Mouse (Mus musculus): ENCODE measurements around the gene Sh3gl3.

DNA sequence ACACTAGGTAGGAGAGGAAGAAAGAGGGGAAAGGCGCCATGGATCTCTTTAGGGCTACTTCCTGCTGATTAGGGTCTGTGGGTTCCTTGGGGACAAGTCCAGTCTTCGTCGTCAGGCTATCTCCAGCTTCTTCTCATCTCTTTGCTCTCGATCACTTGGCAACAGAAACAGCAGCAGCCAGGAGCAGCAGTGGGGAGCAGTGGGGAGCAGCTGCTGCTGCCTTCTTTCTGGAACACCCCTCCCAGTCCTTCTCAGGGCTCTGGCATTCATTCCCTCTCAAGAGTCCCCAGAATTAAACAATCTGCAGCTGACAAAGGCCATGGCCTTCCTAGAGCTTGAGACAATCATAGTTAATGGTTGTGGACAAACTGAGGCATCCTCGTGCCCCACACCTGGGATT is 154.2 kb downstream of the Sh3gl3 start:
- TF ChIP-seq CTCF (conservative IDR thresholded peaks at IDR 0.05 in 1 of 2, IDR thresholded peaks at IDR 0.05 in 1 of 2; ENCODE audit: low read depth in 2 of 2, low read length in 2 of 2) (no peak), POLR2A (IDR thresholded peaks at IDR 0.05; ENCODE audit: low read depth, low read length) (no peak), RAD21 (IDR thresholded peaks at IDR 0.05; ENCODE audit: low read depth, low read length) (no peak), CHD2 (IDR thresholded peaks at IDR 0.05; ENCODE audit: low read length) (no peak), ZC3H11A (IDR thresholded peaks at IDR 0.05; ENCODE audit: low read depth, low read length) (no peak), MXI1 (IDR thresholded peaks at IDR 0.05; ENCODE audit: low read depth, low read length) (no peak), CHD1 (IDR thresholded peaks at IDR 0.05; ENCODE audit: low read depth, low read length) (no peak), EP300 (IDR thresholded peaks at IDR 0.05; ENCODE audit: low read length) (no peak)

Measured in CH12.LX (cell line).